Comparison of ENCODE assay signal across 12 mouse cellular contexts in the genomic region with DNA sequence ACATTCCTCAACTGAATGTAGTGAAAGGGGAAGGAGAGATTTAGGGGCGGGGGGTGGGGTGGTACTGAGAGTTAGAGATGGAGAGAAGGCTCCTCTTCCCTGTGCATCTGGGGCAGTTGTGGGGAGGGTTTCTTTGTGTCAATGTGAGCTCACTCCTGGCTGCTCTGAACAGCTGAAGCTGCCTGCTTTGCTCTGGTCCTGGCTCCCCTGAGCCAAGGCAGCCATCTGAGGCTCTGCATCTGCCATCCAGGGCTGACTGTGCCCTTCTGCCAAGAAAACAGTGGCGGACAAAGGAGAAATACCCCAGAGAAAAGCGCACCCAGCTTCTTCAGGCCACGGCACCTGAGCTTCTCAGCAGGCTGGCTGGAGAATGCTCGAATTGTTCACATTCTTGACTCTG.
DNase-seq lines count a peak whose midpoint lies in the region; ATAC-seq and TF ChIP-seq lines count a peak whose summit lies in the region.
"Had no signal": no experiment of that assay in that cellular context is flagged by ENCODE, and none has a peak within 500 bp of the region (broad histone marks: within the 10 kb centered on the region; RNA-seq: fewer than 3 reads in every experiment).

No protein-coding gene starts in this region.

- H3K36me3 ChIP-seq in forebrain, embryonic 10.5 days (replicated peaks) = no peaks in the 10 kb centered on the region
- no peaks in the 10 kb centered on the region for H3K36me3 ChIP-seq in forebrain, embryonic 11.5 days (ENCODE audit: control insufficient read depth, insufficient read depth, low read length)
- H3K36me3 ChIP-seq in lung, embryonic 16.5 days (ENCODE audit: control insufficient read depth, insufficient read depth, low read length) = no peaks in the 10 kb centered on the region
- H3K36me3 ChIP-seq in intestine, postnatal 0 days (ENCODE audit: control insufficient read depth, insufficient read depth) = no peaks in the 10 kb centered on the region
- no peaks in the 10 kb centered on the region for H3K36me3 ChIP-seq in neural tube, embryonic 15.5 days

- no peak overlapping the region; the same call in 1 of the 2 replicates for H3K4me2 ChIP-seq in forebrain, embryonic 11.5 days (ENCODE audit: low read depth, low read length, severe bottlenecking)
- peak overlapping the region; percentile 57 for H3K4me2 ChIP-seq in lung, embryonic 16.5 days (ENCODE audit: low read depth, low read length)
- H3K4me2 ChIP-seq in intestine, postnatal 0 days (replicated peaks; ENCODE audit: low read depth) = 0 out of 2 replicates have a peak overlapping the region, but pooled peaks have one; percentile 48
- H3K4me2 ChIP-seq in neural tube, embryonic 15.5 days = peak overlapping the region; percentile 36; the same call in 1 of the 2 replicates

- H3K4me1 ChIP-seq in forebrain, embryonic 10.5 days = peaks cover 10% of the 10 kb centered on the region
- H3K4me1 ChIP-seq in forebrain, embryonic 11.5 days (replicated peaks; ENCODE audit: control insufficient read depth, insufficient read depth, low read length) = no peaks in the 10 kb centered on the region
- no peaks in the 10 kb centered on the region for H3K4me1 ChIP-seq in lung, embryonic 16.5 days (replicated peaks; ENCODE audit: control insufficient read depth, insufficient read depth, low read length)
- H3K4me1 ChIP-seq in intestine, postnatal 0 days (replicated peaks; ENCODE audit: control insufficient read depth, insufficient read depth, low read length) = no peaks in the 10 kb centered on the region
- 0 out of 2 replicates have a peak, but pooled peaks cover 4% of the 10 kb centered on the region for H3K4me1 ChIP-seq in neural tube, embryonic 15.5 days
- H3K4me1 ChIP-seq: megakaryocyte, embryonic 14.5 days had no signal

- H3K27ac ChIP-seq in forebrain, embryonic 10.5 days = peak overlapping the region; percentile 22; the same call in 1 of the 2 replicates
- H3K27ac ChIP-seq in forebrain, embryonic 11.5 days (ENCODE audit: low read depth, low read length) = no peak overlapping the region
- H3K27ac ChIP-seq in lung, embryonic 16.5 days (ENCODE audit: low read length) = no peak overlapping the region
- no peak overlapping the region for H3K27ac ChIP-seq in intestine, postnatal 0 days (ENCODE audit: low read depth, low read length)
- no peak overlapping the region for H3K27ac ChIP-seq in neural tube, embryonic 15.5 days (replicated peaks)

- no peaks in the 10 kb centered on the region for H3K9me3 ChIP-seq in forebrain, embryonic 10.5 days
- no peaks in the 10 kb centered on the region for H3K9me3 ChIP-seq in forebrain, embryonic 11.5 days (ENCODE audit: control insufficient read depth, low read length)
- no peaks in the 10 kb centered on the region for H3K9me3 ChIP-seq in lung, embryonic 16.5 days (ENCODE audit: control insufficient read depth, low read length)
- no peaks in the 10 kb centered on the region for H3K9me3 ChIP-seq in intestine, postnatal 0 days (ENCODE audit: control insufficient read depth)
- no peaks in the 10 kb centered on the region for H3K9me3 ChIP-seq in neural tube, embryonic 15.5 days (replicated peaks)

- ATAC-seq in forebrain, embryonic 11.5 days (replicated peaks; ENCODE audit: low FRiP score) = no peak
- no peak for ATAC-seq in lung, embryonic 16.5 days (ENCODE audit: low read depth)
- no peak for ATAC-seq in intestine, postnatal 0 days
- ATAC-seq in neural tube, embryonic 15.5 days (ENCODE audit: low FRiP score) = no peak

- 73% methylated on average over 5 of the region's 5 CpGs for WGBS in forebrain, embryonic 10.5 days
- 64% methylated on average over 5 of the region's 5 CpGs for WGBS in forebrain, embryonic 11.5 days
- 60% methylated on average over 5 of the region's 5 CpGs for WGBS in lung, embryonic 16.5 days
- WGBS in intestine, postnatal 0 days = 68% methylated on average over 5 of the region's 5 CpGs
- WGBS in neural tube, embryonic 15.5 days = 65% methylated on average over 5 of the region's 5 CpGs

- no peak for TF ChIP-seq CTCF in intestine, postnatal 0 days (IDR thresholded peaks at IDR 0.05; ENCODE audit: low read depth)

- H3K9ac ChIP-seq in forebrain, embryonic 11.5 days (ENCODE audit: low read length) = no peak overlapping the region
- H3K9ac ChIP-seq in lung, embryonic 16.5 days (ENCODE audit: low read length) = 0 out of 2 replicates have a peak overlapping the region, but pooled peaks have one; percentile 7
- H3K9ac ChIP-seq in intestine, postnatal 0 days (ENCODE audit: low read depth, low read length) = no peak overlapping the region
- no peak overlapping the region for H3K9ac ChIP-seq in neural tube, embryonic 15.5 days (replicated peaks)

- H3K27me3 ChIP-seq in forebrain, embryonic 10.5 days (ENCODE audit: poor library complexity, severe bottlenecking) = peaks cover 18% of the 10 kb centered on the region
- H3K27me3 ChIP-seq in forebrain, embryonic 11.5 days (ENCODE audit: control insufficient read depth, insufficient read depth, low read length) = no peaks in the 10 kb centered on the region
- H3K27me3 ChIP-seq in lung, embryonic 16.5 days (ENCODE audit: control insufficient read depth, insufficient read depth, low read depth, low read length) = no peaks in the 10 kb centered on the region; the same call in 1 of the 2 replicates
- no peaks in the 10 kb centered on the region for H3K27me3 ChIP-seq in intestine, postnatal 0 days (replicated peaks; ENCODE audit: control insufficient read depth, insufficient read depth, low read length)
- peaks cover 4% of the 10 kb centered on the region; the same call in 1 of the 2 replicates for H3K27me3 ChIP-seq in neural tube, embryonic 15.5 days (replicated peaks)

- peak overlapping the region; percentile 35; the same call in 1 of the 2 replicates for H3K4me3 ChIP-seq in forebrain, embryonic 10.5 days
- no peak overlapping the region for H3K4me3 ChIP-seq in forebrain, embryonic 11.5 days (ENCODE audit: low read depth, low read length)
- H3K4me3 ChIP-seq in lung, embryonic 16.5 days (ENCODE audit: low read length) = peak overlapping the region; percentile 37
- H3K4me3 ChIP-seq in intestine, postnatal 0 days (ENCODE audit: low read depth, low read length) = no peak overlapping the region
- no peak overlapping the region for H3K4me3 ChIP-seq in neural tube, embryonic 15.5 days (replicated peaks)
- H3K4me3 ChIP-seq: erythroblast, embryonic 14.5 days; megakaryocyte, embryonic 14.5 days had no signal

- DNase-seq in forebrain, embryonic 10.5 days (ENCODE audit: extremely low spot score, low spot score) = no peak
- DNase-seq in forebrain, embryonic 11.5 days (ENCODE audit: low spot score) = no peak
- DNase-seq in lung, adult 18-20 months = no peak
- DNase-seq in gastrocnemius, postnatal 25 days = no peak
- DNase-seq in urinary bladder, postnatal 4 days (ENCODE audit: low spot score in 2 of 2) = no peak
- DNase-seq: adrenal gland, postnatal 10 days; cerebellum, adult 8-10 months had no signal

Comparison
In these comparisons a context has a peak if more than half of its experiments do, and no peak if none do; other contexts are left out.
1. H3K4me3 ChIP-seq: peak in forebrain, embryonic 10.5 days (single experiment) and lung, embryonic 16.5 days (single experiment); none in forebrain, embryonic 11.5 days (single experiment), intestine, postnatal 0 days (single experiment) and neural tube, embryonic 15.5 days (single experiment).